Mouse (Mus musculus): ENCODE results near the gene Ovgp1.
"Not testable (repeated sequence)": the region's sequence is repeated elsewhere in the genome, so short reads cannot be mapped to it uniquely, and the experiment has no call there.

Gene Ovgp1

DNA sequence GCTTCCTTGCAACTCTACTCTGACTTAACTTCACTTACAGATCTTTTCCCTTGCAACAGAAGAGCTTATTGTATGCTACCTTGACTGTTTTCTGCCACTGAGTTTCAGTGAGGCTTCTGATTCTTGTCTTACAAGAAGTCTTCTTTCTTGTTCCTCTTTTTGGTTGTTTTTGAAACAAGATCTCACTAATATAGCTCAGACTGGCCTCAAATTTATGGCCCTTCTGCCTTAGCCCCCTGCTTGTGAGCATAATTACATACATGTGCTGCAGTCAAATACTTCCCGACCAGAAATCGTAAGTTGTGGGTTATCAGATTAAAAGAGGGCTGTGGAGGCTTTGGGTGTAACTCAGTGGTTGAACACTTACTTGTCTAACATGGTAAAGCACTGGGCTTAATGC, 21.2 kb downstream of the Ovgp1 start:
- DNase-seq (ENCODE audit: low spot score in 2 of 2), result no peak

- peak in 1 of 2 experiments; percentile 10 for DNase-seq (ENCODE audit: low spot score in 2 of 2)
Measured at GRCm38 (mm10) chr3:106000707-106001375, 27.3 kb downstream of the Ovgp1 start.

GRCm38 (mm10) chr3:106001416-106002370, 28.2 kb downstream of the Ovgp1 start:
- peak; percentile 41 to 57 for DNase-seq (ENCODE audit: low spot score in 2 of 2)

DNA sequence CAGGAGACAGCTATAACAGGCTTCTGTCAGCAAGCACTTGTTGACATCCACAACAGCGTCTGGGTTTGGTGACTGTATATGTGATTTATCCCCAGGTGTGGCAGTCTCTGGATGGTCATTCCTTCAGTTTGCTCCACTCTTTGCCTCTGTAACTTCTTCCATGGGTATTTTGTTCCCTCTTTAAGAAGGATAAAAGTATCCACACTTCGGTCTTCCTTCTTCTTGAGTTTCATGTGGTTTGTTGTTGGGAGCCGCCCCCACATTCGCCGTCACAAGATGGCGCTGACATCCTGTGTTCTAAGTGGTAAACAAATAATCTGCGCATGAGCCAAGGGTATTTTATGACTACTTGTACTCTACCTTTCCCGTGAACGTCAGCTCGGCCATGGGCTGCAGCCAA, 29.8 kb downstream of the Ovgp1 start:
- DNase-seq (ENCODE audit: low spot score in 2 of 2), result not testable (repeated sequence)

DNA sequence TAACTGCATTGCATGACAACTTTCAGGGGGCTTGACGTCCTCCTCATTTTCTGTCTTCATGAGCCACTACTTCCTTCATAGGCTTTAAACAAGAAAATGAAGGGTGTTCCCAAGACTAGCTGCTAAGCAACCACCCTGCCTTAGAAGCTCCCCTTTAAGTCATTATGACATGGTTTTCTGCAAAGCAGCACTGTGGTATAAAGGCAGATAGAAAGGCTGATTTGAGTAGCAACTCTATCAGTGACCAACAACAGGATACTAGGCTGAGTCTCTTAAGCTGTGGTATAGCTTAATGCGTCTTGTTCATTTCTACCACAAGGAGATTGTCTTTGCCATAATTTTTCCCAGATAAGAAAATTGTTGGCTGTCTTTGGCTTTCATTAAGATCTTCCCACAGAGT, 41.0 kb downstream of the Ovgp1 start, which contains the start of gene Pifo:
Gene Pifo (minus strand): TSS at position 101 of the 400 bp plus-strand sequence.
- no peak for DNase-seq (ENCODE audit: low spot score in 2 of 2)

GRCm38 (mm10) chr3:106021840-106022239, 48.3 kb downstream of the Ovgp1 start:
- DNase-seq (ENCODE audit: low spot score in 2 of 2), result no peak

DNA sequence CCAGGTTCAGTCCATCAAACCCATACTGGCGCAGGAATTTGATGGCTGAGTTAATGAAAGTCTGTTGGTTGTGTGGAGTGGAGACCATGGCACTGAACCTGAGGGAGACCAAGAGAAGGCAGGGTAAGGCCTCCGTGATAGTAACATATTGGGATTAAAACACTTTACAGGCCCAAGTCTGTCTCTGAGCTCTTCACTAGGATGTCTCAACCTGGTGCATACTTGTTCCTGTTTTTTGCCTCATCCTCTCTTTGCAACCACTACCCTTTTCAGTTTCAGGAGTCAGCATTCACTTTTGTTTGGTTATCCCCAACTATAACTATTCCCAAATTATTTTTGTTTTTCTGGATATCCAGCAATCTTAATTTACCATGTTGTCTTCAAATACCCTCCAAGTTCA, 50.6 kb downstream of the Ovgp1 start:
- DNase-seq (ENCODE audit: low spot score in 2 of 2), result no peak

- no peak for DNase-seq (ENCODE audit: low spot score in 2 of 2)
Measured at GRCm38 (mm10) chr3:106032781-106033180, 59.3 kb downstream of the Ovgp1 start, which contains the start of gene Chil5. Gene Chil5, minus strand, starts transcription at chr3:106032814.
